Comparison of ENCODE assay signal across 8 mouse cellular contexts in genomic region chr5:100039602-100040142, GRCm38 (mm10). TPM values are rescaled to one million over a fixed set of nuclear protein-coding genes. Genes with fewer than 3 reads are reported as not detected.
DNase-seq lines count a peak whose midpoint lies in the region; ATAC-seq lines count a peak whose summit lies in the region.

Gene Hnrnpdl, minus strand, starts transcription at chr5:100039664.
Gene Enoph1, plus strand, starts transcription at chr5:100039985.

- H3K27me3 ChIP-seq in hindbrain, embryonic 13.5 days, result no peaks in the 10 kb centered on the region

- WGBS in hindbrain, embryonic 13.5 days, result under 1% methylated on average over 56 of the region's 57 CpGs

- no peaks in the 10 kb centered on the region for H3K9me3 ChIP-seq in hindbrain, embryonic 13.5 days

- peak within 1 kb of the TSS; percentile 89 for H3K4me3 ChIP-seq in hindbrain, embryonic 13.5 days

- peak; percentile 92 for ATAC-seq in hindbrain, embryonic 13.5 days (ENCODE audit: low FRiP score)

- H3K4me1 ChIP-seq in hindbrain, embryonic 13.5 days (replicated peaks), result peaks cover 57% of the 10 kb centered on the region

- peak; percentile 98 for DNase-seq in NIH3T3 (ENCODE audit: low read depth)
- DNase-seq in cerebellum, postnatal 10 days, result peak; percentile 97
- DNase-seq in frontal cortex, postnatal 14 days (ENCODE audit: low spot score in 2 of 2), result peak; percentile 91 to 94
- DNase-seq in layer of hippocampus, postnatal 36 days, result peak; percentile 94 to 95
- peak; percentile 95 for DNase-seq in lung, postnatal 36 days
- DNase-seq in retina, postnatal 1 day, result peak; percentile 98
- peak; percentile 88 to 94 for DNase-seq in urinary bladder, adult 18-20 months (ENCODE audit: low spot score in 2 of 2)

- peak within 1 kb of the TSS; percentile 99 for H3K9ac ChIP-seq in hindbrain, embryonic 13.5 days

- peak within 1 kb of the TSS; percentile 78 for H3K4me2 ChIP-seq in hindbrain, embryonic 13.5 days

- peaks cover 17% of the 10 kb centered on the region for H3K36me3 ChIP-seq in hindbrain, embryonic 13.5 days

- H3K27ac ChIP-seq in hindbrain, embryonic 13.5 days, result peak within 1 kb of the TSS; percentile 100

RNA-seq across cellular contexts. Expression of gene Hnrnpdl, which starts in this region (rescaled TPM):
- polyA plus RNA-seq in hindbrain, embryonic 13.5 days (2015; fragmentation: Nextera tagmentation; extraction: Ambion mirVana), result 231 and 237 TPM in 2 replicates
- total RNA-seq in layer of hippocampus, postnatal 36 days (2021), result 100 to 1,000 TPM; 182 to 190 TPM

RNA-seq across cellular contexts. Expression of gene Enoph1, which starts in this region (rescaled TPM):
- 39.5 and 42.4 TPM in 2 replicates for polyA plus RNA-seq in hindbrain, embryonic 13.5 days (2015; fragmentation: Nextera tagmentation; extraction: Ambion mirVana)
- total RNA-seq in layer of hippocampus, postnatal 36 days (2021), result 10 to 100 TPM; 53.8 to 56.6 TPM

Comparison
In these comparisons a context has a peak if more than half of its experiments do, and no peak if none do; other contexts are left out.
1. Peak in every context shown above with its lines: DNase-seq, ATAC-seq, H3K4me3 ChIP-seq and H3K27ac ChIP-seq.